Mouse (Mus musculus) left cerebral cortex, postnatal 25 days (tissue): ENCODE results near the gene Pax9. TPM values are rescaled to one million over a fixed set of nuclear protein-coding genes. Genes with fewer than 3 reads are reported as not detected.

Experiments
- DNase-seq, 2 experiments: peaks; one replicate each; pipeline ENCODE4 v3.0.0; 2022; ENCODE audit warnings: low spot score in 2 of 2, mixed read lengths in 1 of 2
- intact Hi-C: fragments of 180-260 bp; cut with DNase I; formaldehyde crosslinking; loops from one replicate; pipeline ENCODE4 v1.15.1; 2025
- total RNA-seq, 2 experiments: library from RNA; stranded (reverse); gene quantifications; 2 replicates each; pipeline ENCODE4 v1.2.3; 2021

Pax9 gene
- total RNA-seq, 2 experiments from 2014 or later: not detected

DNA sequence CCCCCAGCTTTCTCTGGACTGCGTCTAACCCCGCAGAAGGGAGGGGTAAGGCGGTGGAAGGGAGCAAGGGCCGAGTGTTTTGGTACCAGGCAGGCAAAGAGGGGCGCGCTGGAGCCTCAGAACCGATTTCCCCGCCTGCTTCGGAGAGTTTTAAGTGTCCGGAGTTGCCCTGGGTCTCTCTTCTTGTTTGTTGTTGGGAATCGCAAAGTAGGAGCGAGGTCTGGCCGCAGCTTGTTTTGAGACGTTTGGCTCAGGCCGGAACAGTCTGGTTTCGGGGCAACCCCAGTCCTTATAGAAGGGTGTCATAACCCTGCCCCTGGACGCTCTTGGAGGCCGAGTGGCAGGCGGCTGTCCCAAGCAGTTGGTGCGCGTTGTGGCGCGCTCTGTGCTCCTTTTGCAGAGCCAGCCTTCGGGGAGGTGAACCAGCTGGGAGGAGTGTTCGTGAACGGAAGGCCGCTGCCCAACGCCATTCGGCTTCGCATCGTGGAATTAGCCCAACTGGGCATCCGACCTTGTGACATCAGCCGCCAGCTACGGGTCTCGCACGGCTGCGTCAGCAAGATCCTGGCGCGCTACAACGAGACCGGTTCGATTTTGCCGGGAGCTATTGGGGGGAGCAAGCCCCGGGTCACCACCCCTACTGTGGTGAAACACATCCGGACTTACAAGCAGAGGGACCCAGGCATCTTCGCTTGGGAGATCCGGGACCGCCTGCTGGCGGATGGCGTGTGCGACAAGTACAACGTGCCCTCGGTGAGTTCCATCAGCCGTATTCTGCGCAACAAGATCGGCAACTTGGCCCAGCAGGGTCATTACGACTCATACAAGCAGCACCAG lies 4.8 kb downstream of the Pax9 start:
- no peak for DNase-seq
- intact Hi-C loops: no loop called here

DNA sequence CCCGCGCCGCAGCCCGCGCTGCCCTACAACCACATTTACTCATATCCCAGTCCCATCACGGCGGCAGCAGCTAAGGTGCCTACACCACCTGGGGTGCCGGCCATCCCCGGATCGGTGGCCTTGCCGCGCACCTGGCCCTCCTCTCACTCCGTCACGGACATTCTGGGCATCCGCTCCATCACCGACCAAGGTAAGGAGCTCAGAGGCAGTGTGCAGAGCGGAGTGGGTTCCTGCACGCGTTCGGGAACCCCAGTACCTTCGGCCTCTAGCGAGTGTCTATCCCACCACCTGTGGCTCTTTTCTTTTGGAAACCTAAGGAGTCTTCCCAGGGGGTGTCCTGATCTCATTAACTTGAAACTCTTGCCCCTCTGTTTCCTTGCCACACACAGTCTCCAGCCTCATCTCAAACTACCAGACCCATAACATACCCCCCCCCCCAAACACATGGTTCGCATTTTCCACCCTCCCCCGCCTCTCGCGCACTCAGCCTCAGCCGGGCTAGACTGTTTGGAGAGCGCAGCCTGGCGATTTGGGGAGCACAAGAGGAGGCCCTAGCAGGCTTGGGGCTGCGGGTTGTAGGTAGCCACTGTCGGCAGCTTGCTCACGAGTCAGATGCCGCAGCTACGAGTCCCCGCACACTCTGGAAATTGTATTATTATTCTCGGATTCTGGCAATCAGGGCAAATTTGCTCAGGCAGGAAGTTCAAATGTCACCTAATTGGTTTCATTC lies 5.6 kb downstream of the Pax9 start:
- intact Hi-C loops: no loop called here
- no peak for DNase-seq

DNA sequence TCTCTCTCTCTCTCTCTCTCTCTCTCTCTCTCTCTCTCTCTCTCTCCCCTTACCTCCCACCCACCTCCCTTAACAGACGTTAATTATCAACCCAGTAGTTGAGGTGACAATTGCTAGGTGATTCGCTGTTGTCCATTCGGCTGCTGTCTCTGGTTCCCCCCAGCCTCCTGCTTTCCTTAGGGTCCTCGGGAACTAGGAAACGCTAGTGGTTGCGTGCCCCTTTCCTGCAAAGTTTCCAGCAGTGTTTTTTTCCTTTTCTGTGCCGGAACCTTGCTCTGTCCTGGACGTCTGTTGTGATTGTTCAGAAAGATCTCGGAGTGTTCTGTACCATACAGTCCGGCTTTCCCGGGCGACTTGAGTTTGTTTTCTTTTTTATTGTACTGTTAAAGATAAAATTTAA lies 6.2 kb downstream of the Pax9 start:
- no peak for DNase-seq
- intact Hi-C loops: no loop called here

DNA sequence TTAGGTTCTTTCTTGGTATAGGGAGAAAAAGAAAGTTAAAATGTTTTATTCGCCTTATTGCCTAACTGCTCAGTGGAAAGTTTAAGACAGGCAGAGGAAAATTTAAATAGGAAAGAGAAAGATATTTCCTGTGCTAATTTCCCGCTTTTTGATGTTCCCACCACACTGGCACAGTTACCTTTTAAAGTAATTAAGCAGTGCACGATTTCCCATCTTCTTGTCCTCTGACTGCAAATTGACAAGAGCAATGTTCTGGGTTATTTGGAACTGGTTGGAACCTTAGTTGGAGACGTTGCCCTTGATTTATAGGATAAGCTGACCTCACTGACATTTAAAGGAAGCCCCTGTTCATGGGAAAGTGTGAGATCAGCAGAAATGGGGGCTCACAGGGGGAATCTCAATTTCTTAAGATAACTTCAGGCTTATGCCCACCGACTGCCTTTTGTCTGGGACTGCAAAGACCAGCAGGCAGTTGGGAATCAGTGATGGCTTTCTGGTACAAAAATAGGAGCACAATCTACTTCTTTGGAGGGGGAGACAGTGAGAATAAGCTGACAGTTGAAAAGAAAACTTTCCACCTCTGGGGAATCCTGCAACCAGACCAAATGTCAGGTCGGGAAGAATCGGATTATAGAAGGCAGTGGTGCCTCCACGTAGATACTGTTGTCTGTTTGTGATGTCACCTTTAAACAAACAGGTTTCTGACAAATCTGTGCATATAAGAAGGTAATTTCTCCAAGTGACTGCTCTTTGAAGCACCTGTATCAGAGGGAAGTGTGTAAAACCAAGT lies 6.8 kb downstream of the Pax9 start:
- intact Hi-C loops: no loop called here
- DNase-seq: no peak

DNA sequence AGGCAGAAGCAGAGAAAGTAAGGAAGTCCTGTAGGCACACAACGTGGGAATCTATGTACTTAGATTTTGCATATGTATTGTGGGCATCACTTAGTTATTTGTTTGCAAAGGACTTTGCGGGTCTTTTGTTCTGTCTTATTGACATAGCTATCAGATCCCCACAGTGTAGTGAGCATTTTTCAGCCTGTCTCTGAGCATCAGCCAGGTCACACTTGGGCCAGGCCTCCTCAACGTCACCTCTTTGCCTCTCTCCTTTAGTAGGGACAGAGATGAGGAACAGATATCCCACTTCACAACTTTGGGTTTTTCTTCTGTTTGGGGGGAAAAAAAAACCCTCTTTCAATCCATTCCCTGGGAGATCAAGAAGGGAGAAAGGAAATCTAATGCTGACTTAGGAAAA lies 7.8 kb downstream of the Pax9 start:
- DNase-seq: no peak
- intact Hi-C loops: no loop called here

DNA sequence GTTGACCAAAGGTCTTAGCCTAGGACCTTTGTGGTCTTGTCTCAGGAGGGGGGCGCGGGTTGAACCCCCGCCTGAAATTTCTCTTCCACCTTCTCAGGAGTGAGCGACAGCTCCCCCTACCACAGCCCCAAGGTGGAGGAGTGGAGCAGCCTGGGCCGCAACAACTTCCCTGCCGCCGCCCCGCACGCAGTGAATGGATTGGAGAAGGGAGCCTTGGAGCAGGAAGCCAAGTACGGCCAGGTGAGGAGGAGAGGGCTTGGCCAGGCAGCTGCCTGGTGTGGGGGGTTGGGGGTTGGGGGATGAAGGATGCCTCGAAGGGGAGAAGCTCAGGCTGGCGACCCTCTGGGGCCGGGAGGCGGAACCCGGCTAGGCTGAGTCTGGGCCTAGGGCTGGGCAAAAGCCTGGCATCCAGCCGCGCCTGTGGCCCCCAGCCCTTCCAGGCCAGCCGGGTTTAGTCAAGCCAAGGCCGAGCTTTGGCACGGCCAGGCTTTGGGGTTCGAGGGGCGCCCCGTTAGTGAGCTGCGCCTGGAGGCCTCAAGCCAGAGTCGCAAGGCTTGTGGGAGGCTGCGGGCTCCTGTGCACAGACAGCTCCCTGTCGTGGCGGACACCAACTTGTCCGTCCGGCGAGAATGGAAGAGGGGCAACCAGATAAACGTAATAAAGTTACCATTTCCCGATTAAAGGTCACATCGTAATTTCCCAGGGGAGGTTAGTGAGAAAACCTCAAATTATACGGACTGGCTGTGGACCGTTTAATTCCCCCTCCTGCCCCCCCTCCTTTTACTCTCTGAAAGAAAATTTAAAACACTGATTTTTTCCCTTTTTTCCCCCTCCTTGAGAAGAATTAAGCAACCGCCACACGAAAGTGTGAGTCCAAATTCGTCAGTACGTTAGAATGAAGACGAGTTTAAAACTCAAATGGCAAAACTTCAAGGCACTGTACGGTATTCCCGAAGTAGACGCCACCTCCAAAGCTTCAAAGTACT lies 8.6 kb downstream of the Pax9 start:
- intact Hi-C loops: no loop called here
- DNase-seq: no peak

DNA sequence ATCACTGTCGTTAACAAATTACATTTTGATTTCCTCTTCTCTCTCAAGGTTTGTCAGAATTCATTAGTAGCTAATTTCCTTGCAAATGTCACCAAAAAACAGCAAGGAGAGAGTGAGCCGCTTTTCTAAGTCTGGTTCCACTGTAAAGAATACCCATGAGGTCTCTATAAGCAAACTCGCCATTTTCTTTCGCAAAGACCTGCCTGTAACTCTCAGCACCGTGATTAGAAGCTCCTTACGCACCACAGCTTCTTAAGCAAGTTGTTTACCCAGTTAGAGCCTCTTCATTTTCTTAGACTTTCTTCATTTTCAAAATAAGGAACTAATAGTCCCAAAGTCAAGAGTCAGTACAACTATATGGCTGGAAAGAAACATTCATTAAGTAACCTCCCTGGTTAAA lies 9.4 kb downstream of the Pax9 start:
- intact Hi-C loops: no loop called here
- no peak for DNase-seq

DNA sequence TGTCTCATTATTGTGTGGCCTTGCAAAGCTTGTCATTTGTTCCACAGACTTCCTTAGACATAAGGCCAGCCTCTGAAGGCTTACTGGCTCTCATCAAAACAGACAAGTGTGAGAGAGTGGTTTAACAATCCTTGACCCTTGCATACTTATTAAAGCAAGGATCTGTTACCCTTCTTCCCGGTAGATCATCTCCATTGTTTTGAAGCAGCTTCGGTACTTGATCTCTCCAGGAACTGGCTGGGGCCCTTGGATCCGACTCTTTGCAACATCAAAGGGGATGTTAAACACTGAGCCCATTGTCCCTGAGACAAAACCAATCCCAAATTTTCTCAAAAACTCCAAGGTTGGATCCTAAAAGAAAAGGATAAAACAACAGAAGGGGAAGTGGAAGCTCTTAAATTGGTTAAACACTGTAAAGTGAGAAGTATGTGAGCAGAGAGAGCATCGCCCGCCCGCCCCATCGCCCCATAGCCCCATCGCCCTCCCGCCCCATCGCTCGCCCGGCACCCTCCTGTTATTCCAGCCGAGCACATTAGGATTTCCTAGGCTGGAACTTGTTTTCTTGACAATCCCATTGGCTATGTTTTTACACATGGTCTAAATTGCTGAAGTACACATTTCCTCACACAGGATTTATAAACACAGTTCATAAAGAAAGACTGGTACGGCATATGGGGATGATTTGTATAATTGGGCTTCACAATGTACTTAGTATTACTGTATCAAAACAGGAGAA lies 26.6 kb downstream of the Pax9 start:
- DNase-seq: no peak
- intact Hi-C loops: no loop called here

DNA sequence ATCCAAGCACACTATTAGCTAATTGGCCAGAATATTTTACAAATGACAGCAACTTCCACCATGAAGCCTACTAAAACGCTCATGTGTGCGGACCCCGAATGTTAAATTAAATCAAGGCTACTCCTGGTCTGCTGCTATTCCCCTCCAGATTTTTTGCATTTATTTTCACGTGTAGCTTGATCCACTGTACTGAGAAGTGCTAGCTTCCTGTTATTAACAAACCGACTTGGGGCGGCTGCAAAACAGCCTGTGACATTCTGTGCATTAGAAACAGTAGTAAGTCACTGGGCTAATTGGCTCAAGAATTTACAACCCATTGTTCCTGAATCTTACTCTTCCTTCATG lies 27.1 kb downstream of the Pax9 start:
- intact Hi-C loops: no loop called here
- DNase-seq: no peak

DNA sequence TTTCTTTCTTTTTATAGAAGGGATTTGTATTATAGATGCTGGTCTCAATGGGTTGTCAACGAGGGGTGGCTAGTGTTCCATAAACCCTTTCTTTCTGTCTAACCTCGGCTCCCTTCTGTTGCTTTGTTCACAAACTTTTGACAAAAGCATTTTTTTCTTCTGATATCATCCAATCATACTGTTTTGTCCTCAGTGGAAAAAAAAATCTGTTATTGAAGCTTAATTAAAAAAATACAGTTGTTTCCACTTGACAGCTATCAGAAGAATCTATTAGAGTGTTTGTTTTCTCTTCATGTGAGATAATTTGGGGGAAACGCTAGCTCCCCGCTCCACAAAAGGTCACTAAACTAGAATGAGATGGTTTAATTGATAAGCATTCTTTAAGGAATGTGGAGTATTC lies 36.1 kb downstream of the Pax9 start:
- intact Hi-C loops: no loop called here
- no peak for DNase-seq

DNA sequence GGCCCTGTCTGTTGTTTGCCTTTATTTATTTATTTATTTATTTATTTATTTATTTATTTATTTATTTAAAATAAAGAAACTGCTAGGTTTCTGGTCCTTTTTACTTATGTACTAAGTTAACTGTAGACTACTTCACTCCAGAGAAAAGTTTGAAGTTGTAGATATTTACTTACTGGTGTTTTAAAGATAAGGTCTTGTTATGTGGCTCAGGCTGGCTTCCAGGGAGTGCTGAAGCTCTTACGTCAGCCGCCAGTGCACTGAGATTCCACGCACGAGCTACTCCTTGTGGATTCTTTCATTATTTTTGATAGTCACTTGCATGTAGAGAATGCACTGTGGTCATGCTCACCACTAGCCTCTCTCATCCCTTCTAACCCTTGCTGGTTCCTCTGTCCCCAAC lies 45.5 kb downstream of the Pax9 start:
- DNase-seq: no peak
- intact Hi-C loops: no loop called here

Other genes with a start within 250 kb of the Pax9 start
- 1 to 10 TPM in 1 of 2 experiments, under 1 TPM in 1; 0.34 to 1.3 TPM for gene Nkx2-1, start 154.9 kb upstream of the Pax9 start, total RNA-seq
- gene Nkx2-9, start 78.5 kb upstream of the Pax9 start, total RNA-seq: not detected